Mouse (Mus musculus): Measurements from ENCODE around the gene Isl2.

DNA sequence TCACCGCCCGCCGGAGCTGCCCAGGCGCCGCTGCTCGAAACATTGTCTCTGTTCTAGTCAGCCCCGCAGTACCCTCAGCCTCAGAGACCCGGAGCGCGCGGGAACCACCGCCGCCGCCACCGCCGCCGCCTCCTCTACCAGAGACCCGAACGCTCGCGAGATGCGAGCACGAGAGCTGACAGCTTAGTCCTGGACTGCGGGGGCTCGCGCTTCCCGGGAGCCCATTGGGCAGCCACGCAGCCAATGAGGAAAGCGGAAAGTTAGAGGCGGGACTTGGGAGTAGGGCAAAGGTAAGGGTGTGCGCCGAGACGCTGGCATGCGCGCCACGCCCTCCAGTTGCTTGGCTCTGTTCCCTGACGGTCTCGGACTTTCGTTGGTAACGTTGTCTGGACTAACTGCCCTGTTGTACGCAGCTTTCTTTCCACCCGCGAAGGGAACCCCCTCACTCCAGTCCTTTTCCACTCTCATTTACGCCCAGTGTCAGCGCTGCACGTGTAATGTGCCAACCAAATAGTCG is 26.4 kb upstream of the Isl2 start, which contains the start of gene Etfa:
- TF ChIP-seq CTCF (IDR thresholded peaks at IDR 0.05; ENCODE audit: low read depth, low read length) (no peak), POLR2A (IDR thresholded peaks at IDR 0.05; ENCODE audit: insufficient read depth, low read length) (peak; percentile 53), EP300 (IDR thresholded peaks at IDR 0.05; ENCODE audit: insufficient read depth, low read depth, low read length) (no peak)
